Mouse (Mus musculus): ENCODE data around the gene Qars. TPM values are rescaled to one million over a fixed set of nuclear protein-coding genes. Genes with fewer than 3 reads are reported as not detected.

Qars gene
- polyA plus RNA-seq, 1 experiment = 110 TPM

- Histone ChIP-seq H3K27ac (ENCODE audit: insufficient read depth, low read length) (no peak overlapping the region), H3K4me1 (ENCODE audit: control insufficient read depth, insufficient read depth, low read length) (peaks cover 4% of the 10 kb centered on the region; the same call in 1 of the 2 replicates), H3K4me3 (ENCODE audit: insufficient read depth, low read length) (no peak overlapping the region)
- TF ChIP-seq CTCF (IDR thresholded peaks at IDR 0.05; ENCODE audit: extremely low read depth, insufficient read depth, low read length) (no peak), POLR2A (IDR thresholded peaks at IDR 0.05; ENCODE audit: extremely low read depth, insufficient read depth, low read length) (no peak)
These were observed 14.3 kb upstream of the Qars start for GRCm38 (mm10) chr9:108493246-108493645.

- TF ChIP-seq POLR2A (IDR thresholded peaks at IDR 0.05; ENCODE audit: extremely low read depth, insufficient read depth, low read length) = no peak
- TF ChIP-seq CTCF (IDR thresholded peaks at IDR 0.05; ENCODE audit: extremely low read depth, insufficient read depth, low read length) = no peak
- Histone ChIP-seq H3K4me1 (ENCODE audit: control insufficient read depth, insufficient read depth, low read length) (peaks cover 4% of the 10 kb centered on the region; the same call in 1 of the 2 replicates), H3K27ac (ENCODE audit: insufficient read depth, low read length) (no peak overlapping the region), H3K4me3 (ENCODE audit: insufficient read depth, low read length) (no peak overlapping the region)
These were observed 13.2 kb upstream of the Qars start for GRCm38 (mm10) chr9:108494146-108494825.

- H3K27ac ChIP-seq (ENCODE audit: insufficient read depth, low read length) = no peak overlapping the region
- no peak overlapping the region for H3K4me3 ChIP-seq (ENCODE audit: insufficient read depth, low read length)
- TF ChIP-seq CTCF (IDR thresholded peaks at IDR 0.05; ENCODE audit: extremely low read depth, insufficient read depth, low read length) (no peak), POLR2A (IDR thresholded peaks at IDR 0.05; ENCODE audit: extremely low read depth, insufficient read depth, low read length) (no peak)
- peaks cover 4% of the 10 kb centered on the region; the same call in 1 of the 2 replicates for H3K4me1 ChIP-seq (ENCODE audit: control insufficient read depth, insufficient read depth, low read length)
These were observed 12.6 kb upstream of the Qars start for GRCm38 (mm10) chr9:108494905-108495304.

DNA sequence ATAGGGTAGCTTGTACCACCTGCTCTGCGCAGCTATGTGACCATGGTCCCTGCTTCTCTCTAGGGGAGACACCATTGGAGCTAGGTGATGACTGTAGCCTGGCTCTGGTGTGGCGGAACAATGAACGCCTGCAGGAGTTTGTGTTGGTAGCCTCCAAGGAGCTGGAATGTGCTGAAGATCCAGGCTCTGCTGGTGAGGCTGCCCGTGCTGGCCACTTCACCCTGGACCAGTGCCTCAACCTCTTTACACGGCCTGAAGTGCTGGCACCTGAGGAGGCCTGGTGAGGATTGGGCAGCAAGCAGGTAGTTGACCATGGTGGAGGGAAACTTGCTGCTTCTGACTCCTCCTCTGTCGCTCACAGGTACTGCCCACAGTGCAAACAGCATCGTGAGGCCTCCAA lies 8.3 kb upstream of the Qars start:
- H3K4me1 ChIP-seq (ENCODE audit: control insufficient read depth, insufficient read depth, low read length) = no peaks in the 10 kb centered on the region
- H3K27ac ChIP-seq (ENCODE audit: insufficient read depth, low read length) = no peak overlapping the region
- TF ChIP-seq POLR2A (IDR thresholded peaks at IDR 0.05; ENCODE audit: extremely low read depth, insufficient read depth, low read length) (no peak), CTCF (IDR thresholded peaks at IDR 0.05; ENCODE audit: extremely low read depth, insufficient read depth, low read length) (no peak)
- no peak overlapping the region for H3K4me3 ChIP-seq (ENCODE audit: insufficient read depth, low read length)

DNA sequence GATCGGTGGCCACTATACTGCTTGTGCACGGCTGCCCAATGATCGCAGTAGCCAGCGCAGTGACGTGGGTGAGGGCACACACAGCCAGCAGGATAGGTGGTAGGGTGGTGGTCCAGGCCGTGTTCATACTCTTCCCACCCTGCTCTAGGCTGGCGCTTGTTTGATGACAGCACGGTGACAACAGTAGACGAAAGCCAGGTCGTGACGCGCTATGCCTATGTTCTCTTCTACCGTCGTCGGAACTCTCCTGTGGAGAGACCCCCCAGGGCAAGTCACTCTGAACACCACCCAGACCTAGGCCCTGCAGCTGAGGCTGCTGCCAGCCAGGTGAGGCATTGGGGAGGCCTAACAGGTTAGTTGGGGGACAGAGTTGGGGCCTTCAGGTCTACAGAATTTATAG lies 7.6 kb upstream of the Qars start:
- no peak for TF ChIP-seq CTCF (IDR thresholded peaks at IDR 0.05; ENCODE audit: extremely low read depth, insufficient read depth, low read length)
- TF ChIP-seq POLR2A (IDR thresholded peaks at IDR 0.05; ENCODE audit: extremely low read depth, insufficient read depth, low read length) = no peak
- H3K4me3 ChIP-seq (ENCODE audit: insufficient read depth, low read length) = no peak overlapping the region
- no peaks in the 10 kb centered on the region for H3K4me1 ChIP-seq (ENCODE audit: control insufficient read depth, insufficient read depth, low read length)
- no peak overlapping the region for H3K27ac ChIP-seq (ENCODE audit: insufficient read depth, low read length)

DNA sequence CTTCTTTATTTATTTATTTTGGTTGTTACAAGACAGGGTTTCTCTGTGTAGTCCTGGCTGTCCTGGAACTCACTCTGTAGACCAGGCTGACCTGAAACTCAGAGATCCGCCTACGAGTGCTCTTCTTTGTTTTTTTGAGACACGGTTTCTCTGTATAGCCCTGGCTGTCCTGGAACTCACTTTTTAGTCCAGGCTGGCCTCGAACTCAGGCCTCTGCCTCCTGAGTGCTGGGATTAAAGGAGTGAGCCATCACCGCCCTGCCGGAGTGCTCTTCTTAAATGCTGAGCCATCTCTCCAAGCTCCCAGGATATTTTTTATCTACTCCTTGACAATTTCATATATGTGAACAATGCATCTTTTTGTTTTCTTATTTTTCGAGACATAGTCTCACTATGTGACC lies 605 bp upstream of the Qars start:
- Histone ChIP-seq H3K4me1 (ENCODE audit: control insufficient read depth, insufficient read depth, low read length) (peaks cover 3% of the 10 kb centered on the region; the same call in 1 of the 2 replicates), H3K27ac (ENCODE audit: insufficient read depth, low read length) (no peak overlapping the region), H3K4me3 (ENCODE audit: insufficient read depth, low read length) (no peak overlapping the region; the same call in 1 of the 2 replicates)
- no peak for TF ChIP-seq POLR2A (IDR thresholded peaks at IDR 0.05; ENCODE audit: extremely low read depth, insufficient read depth, low read length)
- TF ChIP-seq CTCF (IDR thresholded peaks at IDR 0.05; ENCODE audit: extremely low read depth, insufficient read depth, low read length) = no peak

DNA sequence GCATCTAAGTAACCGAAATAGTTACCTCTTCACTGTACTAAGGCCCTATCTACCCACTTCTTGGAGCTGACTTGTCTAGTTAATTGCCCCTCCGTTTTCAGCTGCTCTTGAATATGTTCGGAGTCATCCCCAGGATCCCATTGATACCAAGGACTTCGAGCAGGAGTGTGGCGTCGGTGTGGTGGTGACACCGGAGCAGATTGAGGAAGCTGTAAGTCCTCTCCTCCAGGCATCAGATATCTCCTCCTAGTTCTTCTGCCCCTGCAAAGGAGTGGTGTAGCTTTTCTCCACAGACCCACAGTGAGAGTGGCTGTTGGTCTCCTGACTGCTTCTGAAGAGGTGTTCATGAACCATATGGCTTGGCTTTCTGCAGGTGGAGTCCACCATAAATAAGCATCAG lies 1.3 kb downstream of the Qars start:
- H3K4me3 ChIP-seq (ENCODE audit: insufficient read depth, low read length) = peak overlapping the region; percentile 64; the same call in 1 of the 2 replicates
- peaks cover 3% of the 10 kb centered on the region; the same call in 1 of the 2 replicates for H3K4me1 ChIP-seq (ENCODE audit: control insufficient read depth, insufficient read depth, low read length)
- no peak overlapping the region for H3K27ac ChIP-seq (ENCODE audit: insufficient read depth, low read length)
- TF ChIP-seq POLR2A (IDR thresholded peaks at IDR 0.05; ENCODE audit: extremely low read depth, insufficient read depth, low read length) = no peak
- TF ChIP-seq CTCF (IDR thresholded peaks at IDR 0.05; ENCODE audit: extremely low read depth, insufficient read depth, low read length) = no peak

- TF ChIP-seq CTCF (IDR thresholded peaks at IDR 0.05; ENCODE audit: extremely low read depth, insufficient read depth, low read length) (no peak), POLR2A (IDR thresholded peaks at IDR 0.05; ENCODE audit: extremely low read depth, insufficient read depth, low read length) (peak; percentile 86)
- peak within 1 kb of the TSS; percentile 83 for H3K4me3 ChIP-seq (ENCODE audit: insufficient read depth, low read length)
- peak within 1 kb of the TSS; percentile 97 for H3K27ac ChIP-seq (ENCODE audit: insufficient read depth, low read length)
- H3K4me1 ChIP-seq (ENCODE audit: control insufficient read depth, insufficient read depth, low read length) = peaks cover 3% of the 10 kb centered on the region; the same call in 1 of the 2 replicates
These were observed 9.1 kb downstream of the Qars start, which contains the start of gene Qrich1 for GRCm38 (mm10) chr9:108516380-108517251. Qrich1 (plus strand) TSS chr9:108516806.

DNA sequence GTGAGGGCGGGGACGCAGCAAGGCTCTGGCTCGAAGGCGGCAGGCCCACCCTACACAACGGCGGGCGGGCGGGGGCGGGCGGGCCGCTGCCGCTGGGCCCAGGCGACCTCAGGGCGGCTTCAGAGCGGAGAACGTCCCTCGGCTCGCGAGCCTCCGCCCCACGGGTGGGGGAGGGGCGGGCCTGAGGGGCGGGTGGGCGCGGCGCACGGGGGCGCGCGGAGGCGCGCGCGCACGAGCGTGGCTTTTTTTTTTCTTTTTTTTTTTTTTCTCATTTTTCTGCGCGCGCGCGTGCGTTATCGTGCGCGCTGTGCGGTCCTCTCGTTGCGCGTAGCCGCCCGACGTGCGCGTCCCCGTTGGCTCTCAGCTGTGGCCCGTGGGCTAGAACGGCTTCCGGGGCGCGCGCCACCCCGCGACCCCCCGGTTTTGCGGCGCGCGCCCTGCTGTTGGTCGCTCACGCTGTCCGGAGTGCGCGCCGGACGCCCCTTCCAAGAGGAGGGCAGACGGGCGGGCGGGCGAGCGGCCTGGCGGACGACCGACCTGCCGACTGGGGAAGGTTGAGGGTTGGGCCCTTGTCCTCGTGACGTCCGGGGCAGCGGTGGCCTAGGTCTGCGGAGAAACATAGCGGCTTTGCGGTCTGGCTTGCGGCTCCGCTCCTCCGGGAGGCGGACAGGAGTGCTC lies 9.9 kb downstream of the Qars start:
- Histone ChIP-seq H3K4me1 (ENCODE audit: control insufficient read depth, insufficient read depth, low read length) (peaks cover 3% of the 10 kb centered on the region; the same call in 1 of the 2 replicates), H3K27ac (ENCODE audit: insufficient read depth, low read length) (peak overlapping the region; percentile 97), H3K4me3 (ENCODE audit: insufficient read depth, low read length) (peak overlapping the region; percentile 83)
- TF ChIP-seq POLR2A (IDR thresholded peaks at IDR 0.05; ENCODE audit: extremely low read depth, insufficient read depth, low read length) (no peak), CTCF (IDR thresholded peaks at IDR 0.05; ENCODE audit: extremely low read depth, insufficient read depth, low read length) (no peak)
